Mouse (Mus musculus) R1 (cell line): ENCODE results near the gene Rnf43.

Experiments
- DNase-seq: peaks from one replicate; pipeline ENCODE4 v3.0.0-alpha.2; 2018; ENCODE audit warnings: low read depth, low spot score

The Rnf43 gene

DNA sequence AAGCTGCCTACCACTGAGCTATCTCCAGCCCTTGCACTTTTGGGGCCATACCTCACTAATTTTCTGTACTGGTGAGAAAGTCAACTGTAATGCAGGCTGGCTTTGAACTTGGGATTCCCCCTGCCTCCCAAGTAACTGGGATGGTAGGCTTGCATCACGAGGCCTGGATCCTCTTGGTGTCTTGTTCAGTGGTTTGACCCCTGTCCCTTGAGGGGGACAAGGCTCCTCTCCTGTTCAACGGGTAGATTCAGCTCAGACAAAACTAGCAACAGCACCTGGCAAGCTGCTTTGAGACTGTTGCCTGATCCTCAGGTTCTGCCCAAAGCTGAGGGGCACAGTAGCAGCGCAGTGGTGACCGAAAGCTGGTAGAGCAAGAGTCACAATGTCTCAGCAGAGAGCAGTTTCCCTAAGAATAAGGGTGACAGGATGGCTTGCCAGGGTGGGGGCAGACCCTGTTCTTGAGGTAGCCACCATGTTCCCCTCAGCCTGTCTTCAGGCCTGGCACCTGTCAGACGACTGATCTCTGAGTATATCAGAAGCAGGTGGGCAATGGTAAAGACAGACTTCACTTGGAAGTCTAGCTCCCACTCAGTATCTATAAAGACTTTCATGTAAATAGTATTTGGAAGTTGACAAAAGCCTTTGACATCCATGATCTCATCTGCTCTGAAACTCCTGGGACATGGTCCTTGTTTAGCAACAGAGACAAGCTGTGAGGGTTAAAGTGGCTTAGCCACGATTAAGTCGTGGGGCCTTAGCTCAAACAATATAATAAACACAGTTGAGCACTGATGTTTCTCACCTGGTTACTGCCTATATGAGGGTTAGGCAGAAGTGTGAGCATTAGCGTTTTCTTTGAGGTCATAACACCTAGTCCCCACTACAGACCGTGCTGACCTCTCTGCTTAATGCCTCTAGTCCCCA lies 83.4 kb downstream of the Rnf43 start:
- no peak for DNase-seq

GRCm38 (mm10) chr11:87747312-87747711 lies 84.8 kb downstream of the Rnf43 start:
- DNase-seq, result no peak

GRCm38 (mm10) chr11:87747716-87748115 lies 85.2 kb downstream of the Rnf43 start:
- no peak for DNase-seq

DNA sequence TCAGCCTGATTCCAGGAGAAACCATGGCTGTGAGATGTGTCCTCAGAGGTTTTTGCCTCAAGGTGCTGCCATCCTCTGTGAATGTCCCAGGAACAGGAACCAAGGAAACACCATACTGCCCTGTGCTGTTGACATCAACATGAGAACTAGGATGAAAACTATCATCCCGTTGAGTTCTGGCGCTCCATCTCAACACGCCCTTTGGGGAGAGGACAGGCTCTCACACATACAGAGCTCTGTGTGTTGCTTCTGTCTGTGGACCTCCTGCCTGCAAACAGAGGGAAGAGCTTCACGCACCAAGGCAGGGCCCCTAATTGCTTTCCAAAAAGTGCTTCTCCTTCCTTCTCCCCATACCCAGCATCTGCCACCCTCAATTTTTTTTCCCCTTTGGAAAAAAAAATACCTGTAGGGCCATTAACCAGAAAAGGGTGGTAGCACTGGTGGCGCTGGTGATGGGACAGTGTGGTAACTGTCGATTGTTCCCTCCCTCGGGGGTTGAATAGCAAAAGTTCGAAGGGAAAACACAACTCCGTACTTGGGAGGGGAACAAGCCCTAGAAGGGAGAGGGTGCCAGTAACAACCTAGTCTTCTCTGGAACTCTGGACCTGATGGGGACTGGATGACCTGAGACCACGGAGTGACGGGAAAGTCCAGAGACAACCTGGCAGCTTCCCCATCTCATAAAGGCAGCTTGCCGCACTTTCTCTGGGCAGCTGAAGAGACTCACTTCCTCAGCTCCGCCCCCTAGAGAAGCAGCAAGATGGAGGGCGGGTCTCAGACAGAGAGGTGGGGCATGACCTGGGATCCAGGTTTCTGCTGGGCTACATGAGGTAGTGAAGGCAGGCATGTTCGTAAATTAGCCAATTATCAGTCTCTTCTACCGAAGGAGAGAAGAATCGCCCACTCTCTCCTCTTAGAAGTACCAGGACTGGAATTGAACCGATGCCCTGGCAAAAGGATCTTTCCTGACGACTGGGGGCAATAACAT lies 85.9 kb downstream of the Rnf43 start:
- DNase-seq, result peak; percentile 91

GRCm38 (mm10) chr11:87749192-87750042 lies 86.9 kb downstream of the Rnf43 start:
- peak; percentile 91 for DNase-seq

DNA sequence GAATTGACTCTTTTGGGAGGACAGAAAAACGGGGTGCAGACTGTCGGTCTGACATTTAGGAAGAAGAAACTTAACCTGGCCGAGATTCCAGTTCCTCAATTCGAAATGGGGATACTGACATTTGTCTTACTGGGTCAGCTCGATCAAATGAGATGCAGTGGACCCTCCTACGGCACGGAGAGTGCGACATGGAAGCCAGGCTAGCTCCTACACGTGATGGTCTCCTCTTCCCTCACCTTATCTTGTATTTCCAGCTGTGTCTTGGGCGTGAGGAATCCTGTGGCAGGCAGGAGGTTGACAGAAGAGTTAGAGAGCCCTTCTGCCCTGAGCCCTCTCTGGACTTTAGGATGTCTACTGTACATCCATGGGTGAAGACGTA lies 87.5 kb downstream of the Rnf43 start:
- no peak for DNase-seq

DNA sequence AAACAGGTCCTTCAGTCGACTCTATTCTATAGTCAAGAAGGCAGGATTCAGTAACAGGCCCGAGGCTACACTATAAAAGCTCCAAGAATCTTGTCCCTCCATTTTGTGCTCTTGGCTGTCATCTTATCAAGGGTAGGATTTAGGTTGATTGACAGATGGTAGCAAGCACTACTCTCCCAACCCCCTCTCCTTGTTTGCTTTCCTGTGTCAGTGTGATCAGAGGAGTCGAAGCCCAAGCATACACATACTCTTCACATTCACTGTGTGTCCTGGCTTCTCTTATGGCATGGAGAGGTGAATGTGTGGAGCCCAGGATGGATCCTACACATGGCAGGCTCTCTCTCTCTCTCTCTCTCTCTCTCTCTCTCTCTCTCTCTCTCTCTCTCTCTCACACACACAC lies 88.0 kb downstream of the Rnf43 start:
- DNase-seq, result no peak

DNA sequence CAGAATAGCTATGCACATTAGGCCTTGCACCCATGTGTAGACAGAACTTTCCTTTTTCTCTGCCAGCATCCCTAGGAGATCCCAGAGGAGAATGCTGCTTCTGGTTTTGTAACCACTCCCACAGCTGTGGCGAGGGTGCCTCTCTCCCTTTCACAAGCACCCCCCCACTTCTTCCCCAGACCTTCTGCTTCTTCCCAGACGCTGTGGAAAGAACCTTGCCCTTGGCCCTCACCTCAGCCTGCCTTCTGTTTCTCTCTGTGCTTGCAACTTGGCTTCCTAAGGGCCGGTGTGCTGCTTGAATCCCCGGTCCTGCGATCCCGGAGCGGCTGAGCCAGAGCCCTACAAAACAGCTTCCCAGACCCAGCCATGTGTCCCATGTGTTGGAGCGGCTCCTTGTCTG lies 88.5 kb downstream of the Rnf43 start:
- DNase-seq, result no peak

DNA sequence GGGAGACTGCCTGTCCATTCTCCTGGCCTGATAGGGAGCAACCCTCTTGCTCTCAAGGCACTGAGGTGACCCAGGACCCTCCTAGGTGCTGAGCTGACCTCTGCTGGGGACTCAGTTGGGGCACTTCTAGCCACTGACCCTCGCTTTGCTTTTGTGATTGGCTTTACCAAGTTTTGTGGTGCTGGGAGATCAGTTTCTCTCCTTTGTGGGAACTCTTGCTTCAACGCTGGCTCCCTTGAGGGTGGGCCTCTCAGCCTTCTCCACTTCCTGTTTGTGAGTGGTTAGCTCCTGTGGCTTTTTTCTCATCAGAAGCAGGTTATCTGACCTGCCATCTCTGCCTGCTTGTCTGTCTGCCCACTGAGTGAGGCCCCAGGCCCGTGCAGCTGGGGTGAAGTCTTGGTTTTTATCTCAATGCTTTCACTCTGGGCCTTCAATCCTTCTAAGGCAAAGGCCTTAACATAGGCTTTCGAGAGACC lies 89.0 kb downstream of the Rnf43 start:
- no peak for DNase-seq

DNA sequence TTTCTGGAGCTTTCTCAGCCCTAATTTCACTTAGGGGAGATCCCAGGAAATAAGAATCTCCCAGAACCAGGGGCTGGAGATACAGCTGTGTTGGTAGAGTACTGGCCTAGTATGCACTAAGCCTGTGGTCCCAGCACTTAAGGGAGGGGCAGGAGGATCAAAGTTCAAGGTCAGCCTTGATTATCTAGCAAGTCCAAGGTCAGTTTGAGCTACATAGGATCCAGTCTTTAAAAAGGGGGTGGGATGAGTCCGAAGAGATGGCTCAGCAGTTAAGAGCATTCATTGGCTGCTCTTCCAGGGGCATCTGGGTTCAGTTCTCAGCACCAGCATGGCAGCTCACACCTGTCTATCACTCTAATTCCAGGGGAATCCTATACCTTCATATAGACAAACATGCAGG lies 89.8 kb downstream of the Rnf43 start:
- peak; percentile 74 for DNase-seq

DNA sequence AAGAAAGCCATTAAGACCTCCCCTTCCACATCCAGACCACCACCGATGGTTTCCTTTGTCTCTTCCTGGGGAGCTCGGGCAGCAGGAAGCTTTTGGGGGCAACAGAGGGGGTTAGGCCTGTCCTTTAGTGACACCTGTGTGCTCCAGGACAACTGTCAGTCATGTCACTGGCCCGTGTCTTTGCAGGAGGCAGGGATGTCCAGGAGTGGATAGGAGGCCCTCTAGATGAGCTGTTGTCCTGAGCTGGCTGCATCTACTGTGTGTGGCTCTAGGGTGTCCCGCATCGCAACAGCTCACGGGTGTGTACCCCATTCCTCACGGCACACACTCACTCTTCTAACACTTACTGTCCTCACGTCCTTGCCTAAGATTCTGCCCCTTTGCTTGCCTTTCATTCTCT lies 90.7 kb downstream of the Rnf43 start:
- DNase-seq, result no peak

GRCm38 (mm10) chr11:87753891-87754501 lies 91.5 kb downstream of the Rnf43 start:
- DNase-seq, result no peak

- peak; percentile 50 for DNase-seq
Measured at GRCm38 (mm10) chr11:87754603-87755002, 92.1 kb downstream of the Rnf43 start.

DNA sequence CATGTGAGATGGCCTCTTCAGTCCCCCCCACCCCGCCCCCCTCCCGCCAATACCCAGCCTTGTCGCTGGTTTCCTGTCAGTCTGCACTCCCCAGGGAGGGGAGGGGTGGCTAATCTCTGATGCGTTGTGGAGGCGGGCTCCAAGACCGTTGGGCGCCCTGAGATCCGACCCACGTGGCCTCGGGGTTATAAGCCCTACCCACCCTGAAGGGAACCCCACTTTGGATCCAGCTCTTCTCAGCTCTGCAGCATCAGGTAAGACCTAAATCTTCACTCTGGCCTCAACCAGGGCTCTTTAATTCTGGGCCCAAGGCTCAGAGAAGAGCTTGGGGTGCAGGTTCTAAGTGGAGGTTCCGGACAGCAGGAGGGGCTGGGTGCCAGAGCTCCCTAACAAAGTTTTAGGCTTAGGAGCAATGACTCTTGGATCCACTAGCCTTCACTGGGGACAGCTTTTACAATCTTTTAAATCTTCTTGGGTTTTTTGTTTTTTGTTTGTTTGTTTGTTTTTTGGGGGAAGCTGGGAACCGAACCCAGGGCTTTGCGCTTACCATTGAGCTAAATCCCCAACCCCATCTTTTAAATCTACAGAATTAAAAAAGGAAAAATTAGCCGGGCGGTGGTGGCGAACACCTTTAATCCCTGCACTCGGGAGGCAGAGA lies 93.0 kb downstream of the Rnf43 start:
- DNase-seq, result no peak

- peak; percentile 47 for DNase-seq
Measured at GRCm38 (mm10) chr11:87756251-87756820, 93.8 kb downstream of the Rnf43 start.

- DNase-seq, result no peak
Measured at GRCm38 (mm10) chr11:87757001-87757954, 94.8 kb downstream of the Rnf43 start.

DNA sequence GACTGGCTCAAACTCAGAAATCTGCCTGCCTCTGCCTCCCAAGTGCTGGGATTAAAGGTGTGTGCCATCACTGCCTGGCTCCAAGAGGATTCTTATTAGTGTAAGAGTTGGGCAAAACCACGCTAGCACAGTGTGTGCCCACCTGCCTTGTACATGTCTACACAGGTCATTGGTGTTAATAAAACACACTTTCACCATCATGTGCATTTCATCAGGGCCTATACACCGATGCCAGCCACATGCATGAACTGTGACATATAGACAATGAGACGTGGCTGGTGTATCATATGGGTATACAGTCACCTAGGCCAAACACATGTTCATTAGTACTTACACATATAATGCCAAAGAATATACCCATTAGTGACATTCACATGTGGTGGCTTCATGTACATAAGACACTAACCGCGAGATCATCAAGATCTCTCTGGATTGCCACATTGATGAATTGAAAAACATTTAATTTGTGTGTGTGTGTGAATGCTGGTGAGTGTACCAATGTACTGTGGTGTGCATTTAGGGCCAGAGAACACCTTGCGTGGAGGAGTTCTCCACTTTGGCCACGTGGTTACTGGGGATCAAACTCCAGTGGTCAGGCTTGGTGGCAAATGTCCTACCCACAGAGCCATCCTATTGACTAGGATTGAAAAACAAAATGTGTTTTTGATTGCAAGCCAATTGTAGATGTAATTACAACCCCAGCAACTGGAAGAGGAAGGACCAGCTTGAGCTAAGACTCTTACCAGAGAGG lies 95.8 kb downstream of the Rnf43 start:
- DNase-seq, result no peak
